Mouse (Mus musculus) heart, adult 9 months (tissue): ENCODE measurements around the gene Radil.

ENCODE experiments used
- DNase-seq, 2 experiments: peaks; one replicate each; pipeline ENCODE4 v3.0.0; 2022; ENCODE audit warnings: low spot score in 2 of 2

The Radil gene

DNA sequence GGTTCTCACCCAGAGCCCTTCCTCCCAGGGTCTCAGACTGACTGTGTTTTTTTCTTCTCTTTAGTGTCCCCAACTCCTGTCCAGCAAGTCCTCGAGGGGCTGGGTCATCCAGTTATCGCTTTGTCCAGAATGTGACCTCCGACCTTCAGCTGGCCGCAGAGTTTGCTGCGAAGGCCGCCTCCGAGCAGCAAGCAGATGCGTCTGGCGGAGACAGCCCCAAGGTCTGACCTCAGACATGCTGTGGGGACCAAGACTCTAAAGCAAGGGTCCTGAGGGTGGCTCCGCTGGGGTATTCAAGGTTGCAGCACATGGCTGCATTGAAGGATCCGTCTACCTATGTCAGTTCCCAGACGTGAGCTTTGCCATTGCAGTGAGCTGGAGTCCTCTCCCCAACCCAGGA is 102.3 kb downstream of the Radil start:
- no peak for DNase-seq

DNA sequence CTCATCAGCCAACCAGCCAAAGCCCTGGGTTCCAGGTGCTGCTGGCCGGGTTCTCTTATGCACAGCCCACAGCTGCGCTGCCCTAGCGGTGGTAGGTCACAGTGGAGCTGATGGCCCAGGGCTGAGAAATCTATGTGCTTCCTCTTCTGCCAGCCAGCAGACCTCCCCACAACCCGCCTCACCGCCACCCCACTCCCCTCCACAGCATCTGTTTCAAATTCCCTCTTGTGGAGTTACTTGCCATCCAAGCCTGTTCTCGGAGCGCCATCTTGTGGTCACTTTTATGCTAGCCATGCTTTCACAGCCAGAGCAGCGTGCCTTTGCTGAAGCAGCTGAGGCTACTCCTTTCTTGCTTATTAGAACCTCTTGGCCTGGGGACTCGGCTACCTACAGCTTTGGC is 102.8 kb downstream of the Radil start:
- peak; percentile 64 to 84 for DNase-seq

GRCm38 (mm10) chr5:142445709-142446108 is 105.2 kb downstream of the Radil start:
- DNase-seq: no peak

DNA sequence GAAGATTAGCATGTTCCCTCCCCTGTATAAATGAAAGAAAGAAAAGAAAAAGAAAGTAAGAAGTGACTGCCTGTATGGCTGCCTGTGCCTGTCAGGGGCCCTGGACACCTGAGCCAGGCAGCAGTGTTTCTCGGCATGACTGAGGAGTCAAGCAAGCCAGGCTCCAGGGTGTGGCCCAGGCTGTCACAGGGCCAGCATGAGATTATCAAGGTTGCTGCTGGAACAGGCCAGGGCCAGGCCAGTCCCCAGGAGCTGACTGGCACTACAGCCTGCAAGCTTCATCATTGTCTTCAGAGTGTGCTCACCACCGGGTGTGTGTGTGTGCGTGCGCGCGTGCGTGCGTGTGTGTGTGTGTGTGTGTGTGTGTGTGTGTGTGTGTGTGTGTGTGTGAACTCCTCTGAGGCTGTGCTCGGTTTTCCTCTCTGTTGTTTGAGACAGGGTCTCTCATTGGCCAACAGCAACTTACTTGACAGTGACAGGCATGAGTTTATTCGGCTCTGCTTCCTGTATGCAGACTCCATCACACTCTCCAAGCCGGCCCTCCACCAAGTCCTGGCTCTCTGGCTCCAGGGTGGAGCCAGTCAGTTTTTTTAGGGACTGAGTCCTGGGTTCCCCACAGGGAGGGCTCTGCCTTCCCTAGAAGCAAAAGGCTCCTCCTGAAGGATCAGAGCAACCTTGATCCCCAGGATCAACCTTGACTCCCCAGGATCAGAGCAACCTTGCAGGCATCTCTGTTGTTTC is 105.9 kb downstream of the Radil start:
- peak in 1 of 2 experiments; percentile 35 for DNase-seq

DNA sequence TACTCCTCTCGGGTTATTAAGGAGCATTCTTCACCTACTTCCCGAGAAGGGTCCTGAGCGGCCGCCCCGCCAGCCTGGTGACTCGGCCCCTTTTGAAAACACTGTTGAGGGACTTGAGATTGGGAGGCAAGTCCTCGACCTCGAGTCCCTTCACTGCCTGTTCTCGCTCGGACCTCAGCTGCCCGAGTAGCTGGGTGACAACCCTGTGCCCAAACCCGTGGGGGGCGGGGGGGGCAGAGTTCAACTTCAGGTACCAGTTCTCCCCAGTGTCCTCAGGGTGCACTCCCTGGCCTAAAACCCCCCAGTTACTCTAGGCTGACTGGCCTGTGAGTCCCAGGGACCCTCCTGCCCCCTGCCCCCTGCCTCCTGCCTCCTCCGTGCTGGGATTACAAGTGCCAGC is 106.9 kb downstream of the Radil start:
- DNase-seq: no peak

- DNase-seq: no peak
Observed at GRCm38 (mm10) chr5:142443514-142443913, 107.4 kb downstream of the Radil start.

DNA sequence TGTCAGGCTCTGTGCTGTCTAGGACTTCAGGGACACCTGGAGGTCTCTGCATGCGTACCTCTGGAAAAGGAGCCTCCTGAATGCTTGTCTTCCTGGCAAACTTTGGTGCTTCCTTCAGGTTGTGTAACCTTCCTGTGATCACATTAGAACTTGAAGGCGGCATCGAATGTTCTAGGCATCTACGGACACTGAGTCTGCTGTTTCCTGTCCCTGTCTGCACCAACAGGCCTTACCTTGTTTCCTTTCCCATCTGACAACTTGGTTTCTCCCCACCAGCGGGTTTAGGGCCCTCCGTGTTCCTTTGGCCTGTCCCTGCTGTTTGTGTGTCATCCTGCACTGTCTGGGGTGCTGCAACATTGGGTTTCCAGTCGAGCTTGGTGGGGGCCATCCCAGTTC is 108.9 kb downstream of the Radil start:
- DNase-seq: no peak

DNA sequence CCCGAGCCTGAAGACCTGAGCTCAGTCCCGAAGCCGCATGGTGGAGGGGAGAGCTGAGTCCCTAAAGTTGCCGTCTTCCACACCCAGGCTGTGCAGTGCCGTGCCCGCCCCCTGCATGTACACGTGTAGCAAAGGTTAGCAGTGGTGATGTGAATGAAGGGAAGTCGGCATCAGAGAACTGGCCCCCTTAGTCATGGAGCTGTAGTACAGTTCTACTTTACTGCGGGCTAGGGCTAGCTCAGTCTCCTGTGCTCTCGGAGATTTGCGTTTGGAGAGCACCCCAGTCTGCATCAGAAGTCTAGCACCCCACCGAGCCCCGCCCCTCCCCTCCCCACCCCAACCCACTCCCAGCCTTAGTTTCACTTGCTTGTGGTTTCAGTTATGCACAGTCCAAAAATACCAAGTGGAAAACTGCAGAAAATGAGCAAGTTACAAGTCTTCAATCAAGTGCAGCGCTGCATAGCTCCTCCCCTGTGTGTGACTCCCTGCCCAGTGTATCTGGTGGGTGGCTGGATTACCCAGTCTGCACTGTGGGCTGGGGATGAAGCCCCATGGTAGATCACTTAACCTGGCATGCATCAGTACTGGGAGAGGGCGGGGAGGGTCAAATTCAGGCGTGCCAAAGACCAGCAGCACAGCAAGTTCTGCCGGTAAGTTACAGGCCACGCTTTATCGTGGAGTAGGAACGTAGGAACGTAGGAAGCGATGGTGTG is 109.4 kb downstream of the Radil start:
- no peak for DNase-seq

DNA sequence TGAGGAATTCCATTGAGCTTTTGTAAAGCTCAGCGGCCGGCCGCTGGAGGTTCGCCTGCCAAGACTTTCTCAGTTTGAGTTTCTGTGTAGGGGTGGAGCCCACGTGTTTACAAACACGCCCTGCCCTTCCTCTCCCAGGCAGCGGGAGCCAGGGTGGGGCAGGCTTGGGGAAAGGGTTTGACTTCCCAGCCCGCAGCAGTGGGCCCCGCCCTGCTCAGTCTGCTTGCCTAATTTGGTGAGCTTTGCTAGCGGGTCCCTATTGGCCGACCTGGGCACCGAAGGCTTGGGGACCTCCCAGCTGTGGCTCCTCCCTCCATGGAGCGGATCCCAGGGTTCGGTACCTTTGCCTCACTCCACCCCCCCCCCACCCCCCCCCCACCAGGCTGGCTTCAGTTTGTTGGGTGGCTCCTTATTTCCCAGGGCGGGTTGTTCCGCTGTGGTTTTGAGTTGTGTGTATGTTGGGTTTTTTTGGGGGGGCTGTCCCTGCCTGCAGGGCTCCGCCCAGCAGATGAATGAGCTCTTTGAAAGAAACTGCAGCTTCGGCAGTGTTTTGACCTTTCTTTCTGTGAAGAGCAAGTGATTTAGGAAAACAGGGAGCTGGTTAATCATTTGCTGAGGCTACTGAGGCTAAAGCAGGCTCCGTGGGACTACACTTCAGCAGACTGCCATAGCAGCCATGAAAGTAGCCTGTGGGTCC is 110.3 kb downstream of the Radil start:
- peak; percentile 98 for DNase-seq

DNA sequence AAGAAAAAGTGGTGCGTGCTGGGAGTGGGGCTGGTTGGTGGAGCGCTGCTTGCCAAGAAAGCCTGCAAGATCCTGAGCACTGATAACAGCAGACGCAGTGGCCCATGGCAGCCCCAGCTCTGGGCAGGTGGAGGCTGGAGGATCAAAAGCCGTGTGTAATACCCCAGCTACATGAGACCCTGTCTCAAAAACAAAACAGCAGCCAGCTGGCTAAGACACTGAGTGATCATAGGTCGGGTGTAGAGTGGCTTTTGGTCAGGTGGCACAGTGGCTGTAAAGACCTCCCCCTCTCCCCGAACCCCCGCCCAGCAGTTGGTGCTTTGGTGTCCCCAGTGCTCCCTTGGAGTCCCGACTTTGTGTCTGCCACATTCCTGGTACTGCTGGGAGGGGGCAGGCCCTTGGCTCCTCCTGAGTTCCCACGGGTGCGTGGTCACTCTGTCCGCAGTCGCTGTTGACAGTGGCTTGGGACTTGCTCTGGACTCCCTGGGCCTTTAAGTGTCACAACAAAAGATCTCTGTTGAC is 110.9 kb downstream of the Radil start:
- no peak for DNase-seq

DNA sequence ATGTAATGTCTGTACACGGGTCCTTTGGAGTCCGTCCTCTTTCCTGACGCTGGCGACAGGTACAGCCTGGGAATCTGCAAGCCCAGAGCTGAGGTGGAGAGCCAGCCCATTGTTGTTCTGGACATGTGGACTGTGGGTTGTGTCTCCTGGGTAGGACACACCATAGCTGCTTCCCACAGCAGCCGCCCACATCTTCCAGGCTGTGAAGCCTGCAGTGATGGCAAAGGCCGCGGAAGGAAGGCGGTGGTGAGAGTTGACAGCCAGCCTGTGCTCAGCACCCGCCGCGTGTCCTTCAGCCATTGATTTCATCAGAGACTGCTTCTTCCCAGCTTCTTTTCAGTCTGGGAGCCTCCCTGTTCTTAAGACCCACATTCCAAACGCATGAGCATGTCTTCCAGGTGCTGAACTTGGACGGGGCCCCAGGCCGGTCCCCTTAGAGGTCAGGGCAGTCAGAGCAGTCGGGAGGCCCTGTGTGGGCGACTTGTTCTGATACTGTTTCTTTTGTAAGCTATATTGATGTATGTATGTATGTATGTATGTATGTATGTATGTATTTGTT is 112.4 kb downstream of the Radil start:
- DNase-seq: no peak

- no peak for DNase-seq
Observed at GRCm38 (mm10) chr5:142435736-142436135, 115.2 kb downstream of the Radil start.
